Mouse (Mus musculus): ENCODE measurements around the gene Wfs1. TPM values are rescaled to one million over a fixed set of nuclear protein-coding genes. Genes with fewer than 3 reads are reported as not detected.

Gene Wfs1
- polyA plus RNA-seq, 1 experiment from 2014 or later, result 23.8 TPM

- WGBS (ENCODE audit: insufficient replicate concordance), result 50% methylated on average over 17 of the region's 17 CpGs
- no peaks in the 10 kb centered on the region for H3K9me3 ChIP-seq (replicated peaks; ENCODE audit: control insufficient read depth, low read length)
- no peaks in the 10 kb centered on the region for H3K36me3 ChIP-seq (ENCODE audit: control insufficient read depth, insufficient read depth, low read length)
- H3K4me2 ChIP-seq, result peak overlapping the region; percentile 22; the same call in 1 of the 2 replicates
- H3K27me3 ChIP-seq (ENCODE audit: control insufficient read depth, insufficient read depth, low read length), result no peaks in the 10 kb centered on the region; the same call in 1 of the 2 replicates
- ATAC-seq (replicated peaks; ENCODE audit: insufficient number of reproducible peaks, low FRiP score, low TSS enrichment), result no peak
- peaks cover 13% of the 10 kb centered on the region for H3K4me1 ChIP-seq (ENCODE audit: control insufficient read depth, insufficient read depth, low read length)
- no peak overlapping the region for H3K4me3 ChIP-seq (ENCODE audit: low read depth, low read length)
- H3K27ac ChIP-seq (ENCODE audit: low read depth, low read length), result peak overlapping the region; percentile 69; the same call in 1 of the 2 replicates
- H3K9ac ChIP-seq (ENCODE audit: low read depth, low read length), result no peak overlapping the region
Observed at GRCm38 (mm10) chr5:36935486-36936473, 53.2 kb downstream of the Wfs1 start.

- no peak overlapping the region for H3K9ac ChIP-seq (ENCODE audit: low read depth, low read length)
- H3K27ac ChIP-seq (ENCODE audit: low read depth, low read length), result no peak overlapping the region
- H3K4me3 ChIP-seq (ENCODE audit: low read depth, low read length), result no peak overlapping the region
- H3K36me3 ChIP-seq (ENCODE audit: control insufficient read depth, insufficient read depth, low read length), result no peaks in the 10 kb centered on the region
- 63% methylated on average over 8 of the region's 8 CpGs for WGBS (ENCODE audit: insufficient replicate concordance)
- no peak for ATAC-seq (replicated peaks; ENCODE audit: insufficient number of reproducible peaks, low FRiP score, low TSS enrichment)
- H3K27me3 ChIP-seq (ENCODE audit: control insufficient read depth, insufficient read depth, low read length), result no peaks in the 10 kb centered on the region; the same call in 1 of the 2 replicates
- H3K4me2 ChIP-seq, result no peak overlapping the region
- no peaks in the 10 kb centered on the region for H3K9me3 ChIP-seq (replicated peaks; ENCODE audit: control insufficient read depth, low read length)
- H3K4me1 ChIP-seq (ENCODE audit: control insufficient read depth, insufficient read depth, low read length), result peaks cover 13% of the 10 kb centered on the region
Observed at GRCm38 (mm10) chr5:36933383-36933782, 55.6 kb downstream of the Wfs1 start.

- H3K9ac ChIP-seq (ENCODE audit: low read depth, low read length), result no peak overlapping the region
- ATAC-seq (replicated peaks; ENCODE audit: insufficient number of reproducible peaks, low FRiP score, low TSS enrichment), result no peak
- H3K4me1 ChIP-seq (ENCODE audit: control insufficient read depth, insufficient read depth, low read length), result peaks cover 8% of the 10 kb centered on the region; the same call in 1 of the 2 replicates
- no peak overlapping the region for H3K27ac ChIP-seq (ENCODE audit: low read depth, low read length)
- no peak overlapping the region for H3K4me3 ChIP-seq (ENCODE audit: low read depth, low read length)
- 52% methylated on average over 3 of the region's 3 CpGs for WGBS (ENCODE audit: insufficient replicate concordance)
- no peaks in the 10 kb centered on the region for H3K9me3 ChIP-seq (replicated peaks; ENCODE audit: control insufficient read depth, low read length)
- no peak overlapping the region for H3K4me2 ChIP-seq
- H3K27me3 ChIP-seq (ENCODE audit: control insufficient read depth, insufficient read depth, low read length), result no peaks in the 10 kb centered on the region; the same call in 1 of the 2 replicates
- no peaks in the 10 kb centered on the region for H3K36me3 ChIP-seq (ENCODE audit: control insufficient read depth, insufficient read depth, low read length)
Observed at GRCm38 (mm10) chr5:36929376-36929775, 59.6 kb downstream of the Wfs1 start.

DNA sequence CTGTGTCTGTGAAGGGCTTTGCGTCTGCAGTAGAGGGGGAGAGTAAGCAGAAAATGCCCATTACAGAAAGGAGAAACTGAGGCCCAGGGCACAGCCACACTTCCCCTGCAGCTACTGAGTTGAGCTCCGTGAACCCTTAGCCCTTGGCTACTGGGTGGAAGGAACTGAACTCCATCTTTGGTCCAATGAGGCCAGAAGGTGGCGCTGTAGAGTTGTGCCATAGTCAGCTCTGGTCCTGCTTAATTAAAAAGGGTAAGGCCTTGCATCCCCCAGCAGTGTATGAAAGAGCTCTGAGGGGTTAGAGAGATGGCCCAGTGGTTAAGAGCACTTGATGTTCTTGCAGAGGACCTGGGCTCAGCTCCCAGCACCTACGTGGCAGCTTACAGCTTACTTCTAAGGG lies 60.3 kb downstream of the Wfs1 start:
- no peaks in the 10 kb centered on the region for H3K9me3 ChIP-seq (replicated peaks; ENCODE audit: control insufficient read depth, low read length)
- WGBS (ENCODE audit: insufficient replicate concordance), result 52% methylated on average over 4 of the region's 4 CpGs
- no peaks in the 10 kb centered on the region for H3K27me3 ChIP-seq (ENCODE audit: control insufficient read depth, insufficient read depth, low read length)
- no peak overlapping the region for H3K27ac ChIP-seq (ENCODE audit: low read depth, low read length)
- ATAC-seq (replicated peaks; ENCODE audit: insufficient number of reproducible peaks, low FRiP score, low TSS enrichment), result no peak
- H3K4me3 ChIP-seq (ENCODE audit: low read depth, low read length), result no peak overlapping the region
- H3K4me1 ChIP-seq (ENCODE audit: control insufficient read depth, insufficient read depth, low read length), result peaks cover 14% of the 10 kb centered on the region; the same call in 1 of the 2 replicates
- no peaks in the 10 kb centered on the region for H3K36me3 ChIP-seq (ENCODE audit: control insufficient read depth, insufficient read depth, low read length)
- H3K9ac ChIP-seq (ENCODE audit: low read depth, low read length), result no peak overlapping the region
- no peak overlapping the region for H3K4me2 ChIP-seq

- Histone ChIP-seq H3K4me1 (ENCODE audit: control insufficient read depth, insufficient read depth, low read length) (peaks cover 27% of the 10 kb centered on the region), H3K4me3 (ENCODE audit: low read depth, low read length) (no peak overlapping the region), H3K27me3 (ENCODE audit: control insufficient read depth, insufficient read depth, low read length) (no peaks in the 10 kb centered on the region), H3K9ac (ENCODE audit: low read depth, low read length) (no peak overlapping the region), H3K9me3 (replicated peaks; ENCODE audit: control insufficient read depth, low read length) (no peaks in the 10 kb centered on the region), H3K4me2 (peak overlapping the region; percentile 2; the same call in 1 of the 2 replicates), H3K27ac (ENCODE audit: low read depth, low read length) (peak overlapping the region; percentile 63), H3K36me3 (ENCODE audit: control insufficient read depth, insufficient read depth, low read length) (no peaks in the 10 kb centered on the region)
- WGBS (ENCODE audit: insufficient replicate concordance), result 24% methylated on average over 11 of the region's 11 CpGs
- no peak for ATAC-seq (replicated peaks; ENCODE audit: insufficient number of reproducible peaks, low FRiP score, low TSS enrichment)
Observed at GRCm38 (mm10) chr5:36923826-36924700, 64.9 kb downstream of the Wfs1 start.

GRCm38 (mm10) chr5:36922811-36923210 lies 66.2 kb downstream of the Wfs1 start:
- Histone ChIP-seq H3K27ac (ENCODE audit: low read depth, low read length) (no peak overlapping the region), H3K9me3 (replicated peaks; ENCODE audit: control insufficient read depth, low read length) (no peaks in the 10 kb centered on the region), H3K4me2 (no peak overlapping the region), H3K27me3 (ENCODE audit: control insufficient read depth, insufficient read depth, low read length) (no peaks in the 10 kb centered on the region; the same call in 1 of the 2 replicates), H3K36me3 (ENCODE audit: control insufficient read depth, insufficient read depth, low read length) (no peaks in the 10 kb centered on the region), H3K4me1 (ENCODE audit: control insufficient read depth, insufficient read depth, low read length) (peaks cover 27% of the 10 kb centered on the region), H3K9ac (ENCODE audit: low read depth, low read length) (no peak overlapping the region), H3K4me3 (ENCODE audit: low read depth, low read length) (no peak overlapping the region)
- WGBS (ENCODE audit: insufficient replicate concordance), result 58% methylated on average over 10 of the region's 10 CpGs
- no peak for ATAC-seq (replicated peaks; ENCODE audit: insufficient number of reproducible peaks, low FRiP score, low TSS enrichment)

GRCm38 (mm10) chr5:36921871-36922270 lies 67.1 kb downstream of the Wfs1 start:
- Histone ChIP-seq H3K36me3 (ENCODE audit: control insufficient read depth, insufficient read depth, low read length) (no peaks in the 10 kb centered on the region), H3K27ac (ENCODE audit: low read depth, low read length) (no peak overlapping the region), H3K4me2 (no peak overlapping the region), H3K9ac (ENCODE audit: low read depth, low read length) (no peak overlapping the region), H3K4me3 (ENCODE audit: low read depth, low read length) (no peak overlapping the region), H3K9me3 (replicated peaks; ENCODE audit: control insufficient read depth, low read length) (no peaks in the 10 kb centered on the region), H3K4me1 (ENCODE audit: control insufficient read depth, insufficient read depth, low read length) (peaks cover 27% of the 10 kb centered on the region), H3K27me3 (ENCODE audit: control insufficient read depth, insufficient read depth, low read length) (peaks cover 3% of the 10 kb centered on the region; the same call in 1 of the 2 replicates)
- no peak for ATAC-seq (replicated peaks; ENCODE audit: insufficient number of reproducible peaks, low FRiP score, low TSS enrichment)
- 85% methylated on average over 1 of the region's 1 CpGs for WGBS (ENCODE audit: insufficient replicate concordance)

DNA sequence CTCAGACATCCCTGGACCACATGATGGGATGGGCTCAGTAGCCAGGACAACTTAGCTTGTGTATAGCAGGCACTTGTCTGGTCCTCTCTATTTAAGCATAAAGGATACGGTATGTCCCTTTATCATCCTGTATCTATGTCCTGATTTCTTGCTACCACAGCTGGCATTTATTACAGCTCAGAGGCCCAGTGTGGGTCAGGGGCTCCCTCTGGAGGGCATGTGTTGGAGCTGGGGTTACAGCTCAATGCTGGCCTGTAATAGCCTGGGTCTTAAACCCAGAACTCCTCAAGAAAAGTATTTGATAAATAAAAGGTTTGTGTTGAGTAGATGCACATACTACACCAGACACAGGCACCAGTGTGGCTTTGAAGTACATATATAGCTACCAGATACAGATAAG lies 68.9 kb downstream of the Wfs1 start:
- Histone ChIP-seq H3K4me2 (no peak overlapping the region), H3K27me3 (ENCODE audit: control insufficient read depth, insufficient read depth, low read length) (peaks cover 3% of the 10 kb centered on the region; the same call in 1 of the 2 replicates), H3K36me3 (ENCODE audit: control insufficient read depth, insufficient read depth, low read length) (no peaks in the 10 kb centered on the region), H3K4me1 (ENCODE audit: control insufficient read depth, insufficient read depth, low read length) (peaks cover 23% of the 10 kb centered on the region), H3K9ac (ENCODE audit: low read depth, low read length) (no peak overlapping the region), H3K4me3 (ENCODE audit: low read depth, low read length) (no peak overlapping the region), H3K9me3 (replicated peaks; ENCODE audit: control insufficient read depth, low read length) (no peaks in the 10 kb centered on the region), H3K27ac (ENCODE audit: low read depth, low read length) (no peak overlapping the region)
- WGBS (ENCODE audit: insufficient replicate concordance), result 51% methylated on average over 1 of the region's 1 CpGs
- ATAC-seq (replicated peaks; ENCODE audit: insufficient number of reproducible peaks, low FRiP score, low TSS enrichment), result no peak
